Mouse (Mus musculus) lung, embryonic 14.5 days (tissue): ENCODE measurements at regions not wholly inside any gene's neighbourhood (a gene's known extent, or its start where the extent isn't known, plus 50 kb on each side); places are given as distances from the start of the nearest gene placed in this dataset.

ENCODE experiments used
- ATAC-seq: fragments of 200-750 bp; cut with Nextera tagmentation; 2 replicates; pipeline ENCODE4 v1.8.0; 2017; ENCODE audit warnings: mild to moderate bottlenecking, moderate TSS enrichment, moderate library complexity; ENCODE audit not compliant: insufficient read depth
- DNase-seq: peaks from one replicate; pipeline ENCODE4 v3.0.0-alpha.2; 2015
- H3K27ac ChIP-seq: fragments of 300-500 bp; sonication (generic); 2 replicates; pipeline ENCODE4 v1.5.1; 2014; ENCODE audit warnings: low read depth, mild to moderate bottlenecking, moderate library complexity
- H3K27me3 ChIP-seq: fragments of 300-500 bp; sonication (generic); 2 replicates; pipeline ENCODE4 v1.6.1; 2014; ENCODE audit warnings: low read length, control low read depth; ENCODE audit not compliant: insufficient read depth
- H3K36me3 ChIP-seq: fragments of 300-500 bp; sonication (generic); 2 replicates; pipeline ENCODE4 v1.6.1; 2014; ENCODE audit warnings: control low read depth; ENCODE audit not compliant: insufficient read depth
- H3K4me1 ChIP-seq: fragments of 300-500 bp; sonication (generic); 2 replicates; pipeline ENCODE4 v1.6.1; 2014; ENCODE audit warnings: antibody characterized with exemption, control low read depth; ENCODE audit not compliant: insufficient read depth
- H3K4me2 ChIP-seq: fragments of 300-500 bp; sonication (generic); 2 replicates; pipeline ENCODE4 v1.6.1; 2014; ENCODE audit warnings: mild to moderate bottlenecking
- H3K4me3 ChIP-seq: fragments of 300-500 bp; sonication (generic); 2 replicates; pipeline ENCODE4 v1.5.1; 2014; ENCODE audit warnings: low read depth, low read length
- H3K9ac ChIP-seq: fragments of 300-500 bp; sonication (generic); 2 replicates; pipeline ENCODE4 v1.6.1; 2014
- H3K9me3 ChIP-seq: fragments of 300-500 bp; sonication (generic); 2 replicates; pipeline ENCODE4 v1.6.1; 2016; ENCODE audit warnings: low read depth, low read length, control low read depth
- CTCF ChIP-seq: IDR thresholded peaks from 2 replicates; pipeline ENCODE4 v1.5.1; 2016; ENCODE audit warnings: antibody characterized with exemption, low read depth
- WGBS: fragments of 180-500 bp; shearing (Covaris S2); extraction: QIAGEN DNeasy Blood & Tissue Kit; methylation state at CpG from one replicate; pipeline ENCODE4 v1.1.7; 2014; 5-methylcytosine and 5-hydroxymethylcytosine counted together

DNA sequence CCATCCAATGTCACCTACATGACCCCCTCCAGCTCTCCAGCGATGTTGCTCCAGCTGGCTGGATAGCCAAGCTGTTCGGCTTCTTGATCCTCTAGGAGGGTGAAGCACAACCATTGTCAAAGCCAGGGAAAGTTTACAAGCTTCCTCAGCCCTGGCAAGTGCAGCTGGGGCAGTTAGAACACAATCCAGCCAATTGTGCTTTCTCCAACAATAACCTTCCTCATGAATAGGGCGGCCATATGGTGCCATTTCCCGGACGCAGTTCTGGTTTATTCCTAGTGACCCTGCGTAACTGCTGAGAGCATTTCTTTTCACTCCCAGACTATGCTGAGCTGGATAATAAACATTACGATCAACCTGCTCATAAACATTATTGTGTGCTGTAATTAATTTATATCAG, 233.3 kb upstream of the Sox11 start:
- ATAC-seq (no peak), DNase-seq (no peak)
- H3K36me3 ChIP-seq = no peaks in the 10 kb centered on the region
- H3K9ac ChIP-seq = no peak overlapping the region
- no peak for TF ChIP-seq CTCF
- H3K27me3 ChIP-seq = no peaks in the 10 kb centered on the region
- H3K9me3 ChIP-seq = no peaks in the 10 kb centered on the region; the same call in 1 of the 2 replicates
- H3K4me2 ChIP-seq = no peak overlapping the region
- no peaks in the 10 kb centered on the region for H3K4me1 ChIP-seq
- H3K27ac ChIP-seq = no peak overlapping the region
- no peak overlapping the region for H3K4me3 ChIP-seq
- WGBS = 65% methylated on average over 7 of the region's 7 CpGs

DNA sequence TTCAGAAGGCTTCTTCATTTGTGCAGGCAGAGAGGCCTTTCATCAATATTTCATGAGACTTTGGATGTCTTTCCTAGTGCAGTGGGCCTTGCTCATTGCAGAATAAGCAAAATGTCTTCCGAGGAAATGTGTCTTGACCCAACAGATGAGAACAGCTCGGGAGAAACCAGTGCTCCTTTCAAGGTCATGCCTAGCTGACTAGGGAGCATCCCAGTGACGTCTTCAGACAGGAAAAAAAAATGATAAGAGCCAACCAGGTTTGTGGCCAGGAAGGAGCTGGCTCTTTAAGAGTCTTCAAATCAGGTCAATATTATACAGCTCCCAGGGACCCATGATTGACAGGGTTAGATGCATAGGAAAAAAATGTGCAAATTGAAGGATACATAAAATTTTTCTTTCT, 224.9 kb upstream of the Sox11 start:
- H3K4me2 ChIP-seq = no peak overlapping the region
- H3K4me1 ChIP-seq = no peaks in the 10 kb centered on the region
- ATAC-seq = no peak
- TF ChIP-seq CTCF = no peak
- no peak overlapping the region for H3K4me3 ChIP-seq
- 51% methylated on average over 3 of the region's 3 CpGs for WGBS
- no peak overlapping the region for H3K9ac ChIP-seq
- H3K27me3 ChIP-seq = no peaks in the 10 kb centered on the region
- no peak for DNase-seq
- H3K9me3 ChIP-seq = no peaks in the 10 kb centered on the region
- H3K36me3 ChIP-seq = no peaks in the 10 kb centered on the region
- H3K27ac ChIP-seq = no peak overlapping the region

DNA sequence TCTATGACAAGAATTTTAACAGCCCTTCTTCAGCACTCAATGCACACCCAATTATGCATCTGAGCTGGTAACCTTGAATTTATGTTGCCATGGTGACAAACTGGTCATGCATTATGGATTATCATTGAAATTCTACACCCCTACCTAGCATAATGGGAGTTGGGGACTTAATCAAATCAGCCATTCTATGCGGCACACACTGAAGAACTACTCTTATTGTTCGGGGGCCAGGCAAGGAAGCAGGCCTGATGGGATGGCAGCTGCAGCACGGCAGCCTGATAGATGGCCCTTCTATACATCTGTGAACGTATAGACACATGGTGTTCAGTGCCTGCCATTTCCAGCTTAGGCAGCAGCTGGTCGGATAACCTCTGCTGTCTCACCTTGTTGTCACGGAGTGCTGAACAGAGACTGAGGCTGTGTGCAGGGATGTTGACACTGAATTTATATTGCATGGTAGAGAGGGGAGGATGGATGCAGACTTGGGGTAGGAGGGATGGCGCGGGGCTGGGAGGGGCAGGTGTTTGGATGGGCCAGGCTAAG, 223.7 kb upstream of the Sox11 start:
- no peak for TF ChIP-seq CTCF
- Histone ChIP-seq H3K27ac (no peak overlapping the region), H3K36me3 (no peaks in the 10 kb centered on the region), H3K27me3 (no peaks in the 10 kb centered on the region), H3K4me2 (no peak overlapping the region), H3K4me1 (no peaks in the 10 kb centered on the region), H3K9ac (no peak overlapping the region), H3K9me3 (no peaks in the 10 kb centered on the region), H3K4me3 (no peak overlapping the region)
- no peak for DNase-seq
- 41% methylated on average over 8 of the region's 8 CpGs for WGBS
- ATAC-seq = no peak

DNA sequence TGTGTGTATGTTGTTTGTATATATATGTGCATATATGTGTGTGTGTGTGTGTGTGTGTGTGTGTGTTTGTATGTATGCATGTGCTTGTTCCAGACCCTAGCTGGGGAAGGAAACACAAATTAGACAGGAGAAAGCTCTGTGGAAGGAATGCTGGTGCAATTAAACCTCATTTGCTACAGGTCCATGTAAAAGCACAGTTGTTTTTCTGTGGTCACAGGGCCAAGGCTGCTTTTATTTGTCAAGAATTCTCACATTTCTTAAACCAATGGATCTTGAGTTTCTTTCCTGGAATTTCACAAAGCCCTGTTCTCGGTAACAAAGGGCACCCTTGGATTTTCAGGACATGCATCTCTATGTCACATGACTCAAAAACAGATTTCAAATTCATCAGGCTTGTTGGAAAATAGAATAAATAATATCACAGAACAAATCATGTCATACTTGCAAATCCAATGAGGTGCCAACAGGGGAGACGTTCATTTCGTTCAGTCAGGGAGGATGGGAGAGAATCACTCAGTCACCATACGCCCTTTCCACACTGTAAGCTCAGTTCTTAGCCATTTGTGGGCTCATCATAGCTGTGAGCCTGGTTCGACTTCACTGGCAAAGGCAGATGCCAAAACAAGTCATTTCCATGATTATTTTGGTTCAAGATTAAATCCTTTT, 222.4 kb upstream of the Sox11 start:
- no peak overlapping the region for H3K4me3 ChIP-seq
- no peak overlapping the region for H3K9ac ChIP-seq
- TF ChIP-seq CTCF = no peak
- no peak overlapping the region for H3K4me2 ChIP-seq
- no peaks in the 10 kb centered on the region for H3K27me3 ChIP-seq
- H3K27ac ChIP-seq = no peak overlapping the region
- H3K36me3 ChIP-seq = no peaks in the 10 kb centered on the region
- no peaks in the 10 kb centered on the region for H3K4me1 ChIP-seq
- 64% methylated on average over 5 of the region's 5 CpGs for WGBS
- no peaks in the 10 kb centered on the region for H3K9me3 ChIP-seq
- no peak for DNase-seq
- ATAC-seq = no peak

DNA sequence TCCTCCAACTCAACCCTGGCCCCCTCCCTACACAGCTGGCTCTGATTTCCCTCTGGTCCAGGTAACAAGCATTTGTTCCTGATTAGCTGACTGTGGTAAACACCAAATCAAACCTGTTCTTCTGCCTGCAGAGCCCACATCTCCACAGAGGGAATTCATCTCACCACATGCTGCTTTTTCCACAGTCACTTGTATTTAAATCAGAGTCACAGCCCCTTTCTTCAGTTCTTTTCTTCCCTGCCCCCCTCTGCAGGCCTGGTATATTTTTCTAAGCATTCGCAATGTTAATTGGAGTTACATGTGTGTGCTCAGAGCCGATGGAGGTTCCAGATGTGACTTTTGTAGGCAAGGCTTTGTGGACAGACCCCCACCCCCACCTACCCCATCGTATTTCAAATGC, 221.5 kb upstream of the Sox11 start:
- H3K27ac ChIP-seq = no peak overlapping the region
- no peak for TF ChIP-seq CTCF
- H3K9ac ChIP-seq = no peak overlapping the region
- no peak for ATAC-seq
- 49% methylated on average over 3 of the region's 3 CpGs for WGBS
- no peak for DNase-seq
- H3K27me3 ChIP-seq = no peaks in the 10 kb centered on the region
- H3K36me3 ChIP-seq = no peaks in the 10 kb centered on the region
- no peak overlapping the region for H3K4me3 ChIP-seq
- no peak overlapping the region for H3K4me2 ChIP-seq
- no peaks in the 10 kb centered on the region for H3K4me1 ChIP-seq
- no peaks in the 10 kb centered on the region for H3K9me3 ChIP-seq

DNA sequence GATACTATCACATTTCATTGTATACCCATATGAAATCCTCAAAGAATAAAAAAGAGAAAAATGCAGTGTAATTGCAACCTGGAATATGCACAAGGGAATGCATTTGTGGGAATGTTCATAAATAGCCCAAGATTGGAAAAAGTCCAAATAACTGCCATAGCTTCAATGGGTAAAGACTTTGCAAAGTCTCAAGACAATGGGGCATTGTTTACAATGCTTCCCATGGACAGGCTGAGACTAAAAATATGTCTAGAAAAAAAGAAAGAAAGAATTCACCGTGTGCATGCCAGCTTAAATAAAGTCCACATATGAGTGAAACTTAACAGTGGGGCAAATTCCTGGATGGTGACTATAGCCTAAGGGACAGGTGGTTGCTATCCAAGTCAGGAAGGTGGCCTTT, 210.4 kb upstream of the Sox11 start:
- H3K27me3 ChIP-seq = no peaks in the 10 kb centered on the region
- H3K4me3 ChIP-seq = no peak overlapping the region
- no peaks in the 10 kb centered on the region for H3K36me3 ChIP-seq
- DNase-seq (peak; percentile 62), ATAC-seq (no peak)
- TF ChIP-seq CTCF = no peak
- no peak overlapping the region for H3K9ac ChIP-seq
- H3K9me3 ChIP-seq = no peaks in the 10 kb centered on the region
- WGBS = 27% methylated on average over 1 of the region's 1 CpGs
- H3K27ac ChIP-seq = no peak overlapping the region
- H3K4me2 ChIP-seq = no peak overlapping the region
- no peaks in the 10 kb centered on the region for H3K4me1 ChIP-seq

DNA sequence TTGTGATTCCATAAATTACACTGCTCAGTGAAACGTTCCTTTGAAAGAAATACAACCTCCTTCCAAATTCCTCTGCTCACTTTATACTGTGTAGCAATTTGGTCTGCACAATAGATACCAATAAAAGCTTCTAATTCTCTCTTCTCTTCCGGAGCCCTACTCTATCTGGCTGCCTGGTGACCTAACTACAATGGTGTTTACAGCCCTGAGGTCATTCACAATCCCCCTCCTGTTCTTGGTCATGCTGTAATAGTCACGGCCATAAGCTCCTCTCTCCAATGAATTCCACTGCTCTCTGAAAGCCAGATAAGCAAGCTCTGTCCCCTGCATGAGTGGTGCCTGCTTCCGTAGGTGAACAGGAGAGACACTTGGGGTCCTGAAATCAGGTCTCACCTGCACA, 195.8 kb upstream of the Sox11 start:
- Histone ChIP-seq H3K36me3 (no peaks in the 10 kb centered on the region), H3K9ac (no peak overlapping the region), H3K4me1 (0 out of 2 replicates have a peak, but pooled peaks cover 5% of the 10 kb centered on the region), H3K4me3 (no peak overlapping the region), H3K27me3 (no peaks in the 10 kb centered on the region), H3K4me2 (no peak overlapping the region), H3K27ac (no peak overlapping the region), H3K9me3 (no peaks in the 10 kb centered on the region)
- 32% methylated on average over 4 of the region's 4 CpGs for WGBS
- ATAC-seq (no peak), DNase-seq (no peak)
- TF ChIP-seq CTCF = no peak
